Mouse (Mus musculus) G1E (cell line): ENCODE measurements around the gene Nr4a3. TPM values are rescaled to one million over a fixed set of nuclear protein-coding genes. Genes with fewer than 3 reads are reported as not detected.

Experiments used
- ATAC-seq: 2 replicates; pipeline ENCODE4 v1.8.0; 2016; ENCODE audit warnings: mild to moderate bottlenecking; ENCODE audit not compliant: insufficient number of reproducible peaks, poor library complexity, low FRiP score, severe bottlenecking; ENCODE audit errors: extremely low read depth
- DNase-seq: peaks from one replicate; pipeline ENCODE4 v3.0.0; 2012; ENCODE audit warnings: low spot score
- H3K27me3 ChIP-seq: 2 replicates; pipeline ENCODE4 v1.6.1; 2012; ENCODE audit warnings: mild to moderate bottlenecking, low read length, inconsistent platforms; ENCODE audit not compliant: insufficient read depth
- H3K36me3 ChIP-seq: replicated peaks from 2 replicates; pipeline ENCODE3; 2012; ENCODE audit warnings: mild to moderate bottlenecking, inconsistent platforms
- H3K4me1 ChIP-seq: 2 replicates; pipeline ENCODE4 v1.6.1; 2012; ENCODE audit warnings: low read depth, low read length, inconsistent platforms, mixed read lengths; ENCODE audit not compliant: insufficient read depth
- H3K4me3 ChIP-seq: 2 replicates; pipeline ENCODE4 v1.5.1; 2012; ENCODE audit warnings: low read depth, mild to moderate bottlenecking, inconsistent platforms, low read length, moderate library complexity, mixed read lengths
- H3K9me3 ChIP-seq: replicated peaks from 2 replicates; pipeline ENCODE4 v1.6.1; 2012; ENCODE audit warnings: inconsistent platforms
- CTCF ChIP-seq: IDR thresholded peaks from 2 replicates; pipeline ENCODE4 v1.5.1; 2012; ENCODE audit warnings: low read depth, low read length, inconsistent platforms, mixed read lengths
- GATA1 ChIP-seq: IDR thresholded peaks from 2 replicates; pipeline ENCODE4 v1.6.1; 2012; ENCODE audit warnings: borderline replicate concordance, low read length, inconsistent platforms, mixed read lengths
- GATA2 ChIP-seq: IDR thresholded peaks from 2 replicates; pipeline ENCODE4 v1.6.1; 2012; ENCODE audit warnings: low read depth, low read length, inconsistent platforms, borderline replicate concordance
- POLR2AphosphoS5 ChIP-seq: IDR thresholded peaks from 2 replicates; pipeline ENCODE4 v1.6.1; 2012; ENCODE audit warnings: low read depth, low read length, inconsistent platforms; ENCODE audit not compliant: insufficient replicate concordance
- TAL1 ChIP-seq: conservative IDR thresholded peaks from 2 replicates; pipeline ENCODE4 v1.6.1; 2012; ENCODE audit warnings: low read depth, low read length, inconsistent platforms, mixed read lengths
- polyA plus RNA-seq: library from polyadenylated mRNA; stranded (reverse); fragments of >175 nt; gene quantifications from 2 replicates; pipeline ENCODE4 v1.2.3, GENCODE M21; 2012
- total RNA-seq, 2 experiments: library from RNA; stranded (forward) in 1 of 2; stranded (reverse) in 1 of 2; fragments of 200-1000 nt in 1 of 2; fragments of >200 nt in 1 of 2; fragmentation: Nextera tagmentation in 1 of 2; gene quantifications; 2 replicates each; pipeline ENCODE4 v1.2.3; 2014 to 2017

Nr4a3 gene
- total and polyA plus RNA-seq, 3 experiments = 0.20 to 0.68 (median 0.33) TPM

- peaks cover 10% of the 10 kb centered on the region for H3K27me3 ChIP-seq
- TF ChIP-seq CTCF (no peak), TAL1 (no peak), POLR2AphosphoS5 (no peak), GATA1 (no peak), GATA2 (no peak)
- ATAC-seq (no peak), DNase-seq (no peak)
- no peaks in the 10 kb centered on the region for H3K9me3 ChIP-seq
- no peaks in the 10 kb centered on the region for H3K36me3 ChIP-seq
- no peaks in the 10 kb centered on the region for H3K4me1 ChIP-seq
- H3K4me3 ChIP-seq = no peak overlapping the region
These were observed 19.4 kb downstream of the Nr4a3 start for GRCm38 (mm10) chr4:48064311-48064710.

- no peaks in the 10 kb centered on the region for H3K36me3 ChIP-seq
- no peaks in the 10 kb centered on the region for H3K9me3 ChIP-seq
- TF ChIP-seq GATA2 = no peak
- no peak for TF ChIP-seq TAL1
- no peak for TF ChIP-seq GATA1
- no peak for TF ChIP-seq CTCF
- TF ChIP-seq POLR2AphosphoS5 = no peak
- H3K4me3 ChIP-seq = no peak overlapping the region
- ATAC-seq (no peak), DNase-seq (no peak)
- H3K27me3 ChIP-seq = peaks cover 15% of the 10 kb centered on the region
- no peaks in the 10 kb centered on the region for H3K4me1 ChIP-seq
These were observed 21.7 kb downstream of the Nr4a3 start for GRCm38 (mm10) chr4:48066676-48067075.

DNA sequence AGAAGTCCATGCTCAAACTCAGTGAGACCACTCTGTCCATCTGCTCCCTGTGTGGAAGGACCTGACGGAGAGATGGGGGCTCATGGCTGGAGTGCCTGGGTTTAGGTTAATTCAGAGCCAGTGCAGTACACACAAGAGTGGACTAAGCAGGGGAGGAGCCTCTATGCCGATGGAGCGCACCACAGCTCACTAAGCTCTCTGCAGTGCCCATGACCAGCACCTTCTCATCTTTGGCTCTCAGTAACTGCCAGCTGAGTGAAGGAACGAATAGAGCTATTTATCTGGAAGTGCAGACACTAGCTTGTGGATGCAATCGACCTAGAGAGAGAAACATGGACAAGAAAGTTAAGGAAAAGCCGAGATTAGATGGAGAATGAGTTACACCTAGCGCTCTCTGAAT lies 24.2 kb downstream of the Nr4a3 start:
- DNase-seq (no peak), ATAC-seq (no peak)
- H3K9me3 ChIP-seq = no peaks in the 10 kb centered on the region
- TF ChIP-seq GATA2 (no peak), TAL1 (no peak), CTCF (no peak), GATA1 (no peak)
- H3K36me3 ChIP-seq = no peaks in the 10 kb centered on the region
- H3K4me1 ChIP-seq = no peaks in the 10 kb centered on the region
- H3K4me3 ChIP-seq = no peak overlapping the region
- peaks cover 20% of the 10 kb centered on the region for H3K27me3 ChIP-seq

GRCm38 (mm10) chr4:48072006-48072405 lies 27.1 kb downstream of the Nr4a3 start:
- no peak for TF ChIP-seq CTCF
- TF ChIP-seq GATA1 = no peak
- TF ChIP-seq GATA2 = no peak
- no peak for TF ChIP-seq TAL1
- no peaks in the 10 kb centered on the region for H3K36me3 ChIP-seq
- H3K27me3 ChIP-seq = peaks cover 18% of the 10 kb centered on the region
- no peak overlapping the region for H3K4me3 ChIP-seq
- DNase-seq (no peak), ATAC-seq (no peak)
- H3K4me1 ChIP-seq = no peaks in the 10 kb centered on the region
- H3K9me3 ChIP-seq = no peaks in the 10 kb centered on the region

- no peak for ATAC-seq
- Histone ChIP-seq H3K9me3 (no peaks in the 10 kb centered on the region), H3K27me3 (peaks cover 16% of the 10 kb centered on the region), H3K4me3 (no peak overlapping the region), H3K4me1 (no peaks in the 10 kb centered on the region), H3K36me3 (no peaks in the 10 kb centered on the region)
- no peak for DNase-seq
- no peak for TF ChIP-seq TAL1
- no peak for TF ChIP-seq GATA2
- TF ChIP-seq GATA1 = no peak
- TF ChIP-seq CTCF = no peak
- TF ChIP-seq POLR2AphosphoS5 = no peak
These were observed 28.4 kb downstream of the Nr4a3 start for GRCm38 (mm10) chr4:48073325-48073724.

DNA sequence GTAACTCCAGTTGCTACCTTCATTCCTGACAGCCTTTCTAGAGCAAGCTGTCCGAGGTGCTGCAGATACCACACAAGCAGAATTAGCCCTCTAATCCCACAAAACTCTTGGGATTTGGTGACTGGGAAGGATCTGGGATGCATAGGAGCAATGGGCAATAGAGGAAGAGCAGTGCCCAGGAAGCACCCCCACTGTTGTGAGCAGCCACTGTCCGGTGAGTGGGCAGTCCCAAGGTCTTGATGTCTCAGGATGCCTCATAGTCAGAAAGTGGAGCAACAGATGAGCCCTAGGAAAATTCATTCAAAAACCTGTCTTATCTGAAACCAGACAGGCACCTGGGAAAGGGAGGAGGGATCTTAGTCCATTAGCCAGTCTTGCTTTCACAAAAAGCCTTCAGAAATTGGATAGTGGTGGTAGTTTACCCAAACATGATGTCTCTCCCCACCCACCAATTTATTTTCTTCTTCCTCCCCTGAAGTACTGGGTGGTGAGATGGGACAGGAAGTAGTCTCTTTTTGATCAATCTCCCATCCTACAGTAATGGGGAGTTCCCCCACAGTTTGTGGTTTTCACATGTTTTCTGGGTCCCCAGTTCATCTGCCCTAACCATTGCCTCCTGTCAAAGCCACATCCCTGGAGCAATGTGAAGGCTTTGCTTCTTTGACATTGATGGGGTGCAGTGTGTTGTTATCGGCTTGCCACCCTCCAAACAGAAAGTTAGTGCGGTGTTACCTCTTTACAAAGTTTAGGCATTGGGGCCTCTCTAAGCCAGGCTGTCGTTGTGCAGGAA lies 29.7 kb downstream of the Nr4a3 start:
- Histone ChIP-seq H3K9me3 (no peaks in the 10 kb centered on the region), H3K4me1 (no peaks in the 10 kb centered on the region), H3K4me3 (no peak overlapping the region), H3K27me3 (peaks cover 16% of the 10 kb centered on the region), H3K36me3 (no peaks in the 10 kb centered on the region)
- no peak for DNase-seq
- no peak for TF ChIP-seq CTCF
- TF ChIP-seq POLR2AphosphoS5 = no peak
- no peak for ATAC-seq
